Mouse (Mus musculus): ENCODE results near the gene Gm20388. TPM values are rescaled to one million over a fixed set of nuclear protein-coding genes. Genes with fewer than 3 reads are reported as not detected.

Gene Gm20388
- polyA plus RNA-seq, 1 experiment = 10.6 TPM

DNA sequence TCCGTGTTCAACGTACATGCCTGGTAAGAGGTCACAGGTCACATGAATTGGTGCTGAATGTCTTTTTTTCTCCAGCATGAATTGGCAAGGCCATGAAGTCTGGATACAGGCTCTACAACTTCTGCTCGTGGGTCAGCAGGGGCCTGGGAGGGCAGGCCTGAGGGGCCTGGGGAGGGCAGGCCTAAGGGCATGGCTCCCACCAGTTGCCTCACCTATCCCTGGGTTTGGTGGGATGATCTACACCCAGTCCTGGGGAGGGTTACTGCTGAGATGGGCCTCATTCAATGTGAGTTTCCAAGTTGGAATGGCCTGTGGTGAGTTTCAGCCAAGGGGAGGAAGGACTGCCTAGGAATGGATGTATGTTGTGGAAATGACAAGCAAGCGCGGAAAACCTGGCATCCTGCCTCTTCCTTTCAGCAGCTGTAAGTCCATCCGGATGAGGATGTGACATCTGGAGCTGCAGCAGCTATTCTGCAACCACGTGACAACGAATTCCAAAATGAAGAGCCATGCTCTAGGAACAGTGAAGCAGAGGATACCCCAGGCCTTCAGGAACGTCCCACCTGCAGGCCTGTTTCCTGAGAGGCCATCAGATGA, 3492.2 kb downstream of the Gm20388 start:
- Histone ChIP-seq H3K4me3 (replicated peaks; ENCODE audit: control insufficient read depth, low read depth, low read length) (no peak overlapping the region), H3K27ac (ENCODE audit: control insufficient read depth, insufficient read depth, low read depth, low read length, poor library complexity) (no peak overlapping the region), H3K4me1 (ENCODE audit: control insufficient read depth, insufficient read depth, low read length) (no peaks in the 10 kb centered on the region; the same call in 1 of the 2 replicates)
- TF ChIP-seq CTCF (IDR thresholded peaks at IDR 0.05; ENCODE audit: control insufficient read depth, insufficient read depth, low read length) (no peak), POLR2A (IDR thresholded peaks at IDR 0.05; ENCODE audit: borderline replicate concordance, control insufficient read depth, low read depth, low read length) (no peak)
- 86% methylated on average over 9 of the region's 9 CpGs for WGBS

DNA sequence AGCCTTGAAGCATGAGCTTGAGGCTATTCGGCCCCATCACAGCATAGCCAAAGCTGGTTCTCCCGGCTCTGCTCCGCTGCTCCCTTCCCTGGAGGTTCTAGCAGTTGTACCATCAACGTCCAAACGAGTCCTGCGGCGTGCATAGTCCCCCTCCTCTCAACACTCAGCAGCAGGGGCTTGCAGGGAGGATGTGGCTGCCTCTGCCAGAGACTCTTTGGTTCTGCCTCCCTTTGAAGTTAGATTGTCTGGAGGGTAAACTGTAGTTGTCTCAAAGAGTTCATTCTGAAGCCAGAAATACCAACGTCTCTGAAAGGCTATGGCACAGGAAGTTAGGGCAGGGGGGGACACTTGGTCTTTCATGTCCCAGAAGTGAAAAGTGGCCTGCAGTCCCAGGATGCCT, 3493.9 kb downstream of the Gm20388 start:
- H3K27ac ChIP-seq (ENCODE audit: control insufficient read depth, insufficient read depth, low read depth, low read length, poor library complexity) = no peak overlapping the region
- peaks cover 3% of the 10 kb centered on the region; the same call in 1 of the 2 replicates for H3K4me1 ChIP-seq (ENCODE audit: control insufficient read depth, insufficient read depth, low read length)
- WGBS = 48% methylated on average over 8 of the region's 8 CpGs
- TF ChIP-seq POLR2A (IDR thresholded peaks at IDR 0.05; ENCODE audit: borderline replicate concordance, control insufficient read depth, low read depth, low read length) = no peak
- no peak for TF ChIP-seq CTCF (IDR thresholded peaks at IDR 0.05; ENCODE audit: control insufficient read depth, insufficient read depth, low read length)
- no peak overlapping the region for H3K4me3 ChIP-seq (replicated peaks; ENCODE audit: control insufficient read depth, low read depth, low read length)

DNA sequence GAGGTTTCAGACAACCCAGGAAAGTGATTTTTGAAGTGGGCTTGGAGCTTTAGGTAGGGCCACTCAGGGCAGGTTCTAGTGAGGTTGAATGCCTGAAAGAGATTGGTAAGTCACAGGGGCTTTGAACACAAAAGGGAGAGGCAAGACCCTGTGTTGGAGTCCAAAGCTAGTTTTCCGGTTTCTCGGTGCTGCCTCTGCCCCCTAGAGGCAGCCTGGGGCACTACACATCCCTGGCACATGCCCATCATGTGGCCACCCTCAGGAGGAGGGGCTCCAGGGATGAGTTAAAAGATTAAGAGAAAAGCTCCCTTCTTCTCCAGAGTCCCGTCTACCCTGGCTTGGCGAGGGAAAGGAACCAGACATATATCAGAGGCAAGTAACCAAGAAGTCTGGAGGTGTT, 3496.1 kb downstream of the Gm20388 start, which contains the start of gene Mc1r:
TSS of gene Mc1r (plus strand) at position 322 of the 400 bp plus-strand sequence.
- peak; percentile 88 for TF ChIP-seq CTCF (IDR thresholded peaks at IDR 0.05; ENCODE audit: control insufficient read depth, insufficient read depth, low read length)
- no peak for TF ChIP-seq POLR2A (IDR thresholded peaks at IDR 0.05; ENCODE audit: borderline replicate concordance, control insufficient read depth, low read depth, low read length)
- WGBS = 11% methylated on average over 4 of the region's 4 CpGs
- Histone ChIP-seq H3K4me1 (ENCODE audit: control insufficient read depth, insufficient read depth, low read length) (peaks cover 3% of the 10 kb centered on the region; the same call in 1 of the 2 replicates), H3K27ac (ENCODE audit: control insufficient read depth, insufficient read depth, low read depth, low read length, poor library complexity) (no peak within 1 kb of the TSS), H3K4me3 (replicated peaks; ENCODE audit: control insufficient read depth, low read depth, low read length) (no peak within 1 kb of the TSS)

DNA sequence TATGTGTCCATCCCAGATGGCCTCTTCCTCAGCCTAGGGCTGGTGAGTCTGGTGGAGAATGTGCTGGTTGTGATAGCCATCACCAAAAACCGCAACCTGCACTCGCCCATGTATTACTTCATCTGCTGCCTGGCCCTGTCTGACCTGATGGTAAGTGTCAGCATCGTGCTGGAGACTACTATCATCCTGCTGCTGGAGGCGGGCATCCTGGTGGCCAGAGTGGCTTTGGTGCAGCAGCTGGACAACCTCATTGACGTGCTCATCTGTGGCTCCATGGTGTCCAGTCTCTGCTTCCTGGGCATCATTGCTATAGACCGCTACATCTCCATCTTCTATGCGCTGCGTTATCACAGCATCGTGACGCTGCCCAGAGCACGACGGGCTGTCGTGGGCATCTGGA, 3497.0 kb downstream of the Gm20388 start:
- Histone ChIP-seq H3K4me1 (ENCODE audit: control insufficient read depth, insufficient read depth, low read length) (peaks cover 3% of the 10 kb centered on the region), H3K4me3 (replicated peaks; ENCODE audit: control insufficient read depth, low read depth, low read length) (no peak overlapping the region), H3K27ac (ENCODE audit: control insufficient read depth, insufficient read depth, low read depth, low read length, poor library complexity) (no peak overlapping the region)
- 78% methylated on average over 13 of the region's 13 CpGs for WGBS
- TF ChIP-seq POLR2A (IDR thresholded peaks at IDR 0.05; ENCODE audit: borderline replicate concordance, control insufficient read depth, low read depth, low read length) (no peak), CTCF (IDR thresholded peaks at IDR 0.05; ENCODE audit: control insufficient read depth, insufficient read depth, low read length) (no peak)

DNA sequence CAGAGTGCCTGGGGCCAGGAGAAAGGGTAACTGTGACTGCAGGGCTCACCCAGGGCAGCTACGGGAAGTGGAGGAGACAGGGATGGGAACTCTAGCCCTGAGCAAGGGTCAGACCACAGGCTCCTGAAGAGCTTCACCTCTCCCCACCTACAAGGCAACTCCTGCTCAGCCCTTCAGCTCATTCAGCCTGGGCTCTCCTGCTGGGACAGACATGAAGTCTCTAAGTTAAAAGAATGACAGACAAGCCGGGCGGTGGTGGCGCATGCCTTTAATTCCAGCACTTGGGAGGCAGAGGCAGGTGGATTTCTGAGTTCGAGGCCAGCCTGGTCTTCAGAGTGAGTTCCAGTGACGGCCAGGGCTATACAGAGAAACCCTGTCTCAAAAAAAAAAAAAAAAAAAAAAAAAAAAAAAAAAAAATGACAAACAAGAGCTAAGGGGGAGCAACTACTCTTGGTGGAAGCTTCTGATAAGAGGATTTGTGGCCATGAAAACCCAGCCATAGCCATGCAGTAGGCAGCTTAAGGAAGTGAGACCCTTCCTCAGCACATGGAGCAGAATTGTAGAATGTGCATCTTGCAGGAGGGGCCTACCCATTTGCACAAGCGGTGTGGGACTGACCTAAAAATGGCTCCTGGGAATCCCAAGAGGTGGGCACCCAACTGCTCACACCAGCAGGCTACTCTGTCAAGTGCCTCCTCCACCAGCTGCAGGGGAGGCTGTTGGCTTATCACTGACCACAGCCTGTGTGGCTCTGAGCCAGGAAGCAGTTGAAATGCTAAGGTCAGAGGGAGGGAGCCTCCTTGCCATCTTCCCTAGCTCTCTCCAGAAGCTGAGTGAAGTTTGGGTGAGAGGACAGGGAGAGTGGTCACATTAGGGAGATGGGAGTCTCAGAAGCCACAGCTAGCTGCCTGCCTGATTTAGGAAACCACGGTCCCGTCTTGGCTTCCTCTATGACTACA, 3498.2 kb downstream of the Gm20388 start:
- peaks cover 3% of the 10 kb centered on the region for H3K4me1 ChIP-seq (ENCODE audit: control insufficient read depth, insufficient read depth, low read length)
- TF ChIP-seq CTCF (IDR thresholded peaks at IDR 0.05; ENCODE audit: control insufficient read depth, insufficient read depth, low read length) (no peak), POLR2A (IDR thresholded peaks at IDR 0.05; ENCODE audit: borderline replicate concordance, control insufficient read depth, low read depth, low read length) (no peak)
- WGBS = 27% methylated on average over 9 of the region's 9 CpGs
- no peak overlapping the region for H3K4me3 ChIP-seq (replicated peaks; ENCODE audit: control insufficient read depth, low read depth, low read length)
- no peak overlapping the region for H3K27ac ChIP-seq (ENCODE audit: control insufficient read depth, insufficient read depth, low read depth, low read length, poor library complexity)

DNA sequence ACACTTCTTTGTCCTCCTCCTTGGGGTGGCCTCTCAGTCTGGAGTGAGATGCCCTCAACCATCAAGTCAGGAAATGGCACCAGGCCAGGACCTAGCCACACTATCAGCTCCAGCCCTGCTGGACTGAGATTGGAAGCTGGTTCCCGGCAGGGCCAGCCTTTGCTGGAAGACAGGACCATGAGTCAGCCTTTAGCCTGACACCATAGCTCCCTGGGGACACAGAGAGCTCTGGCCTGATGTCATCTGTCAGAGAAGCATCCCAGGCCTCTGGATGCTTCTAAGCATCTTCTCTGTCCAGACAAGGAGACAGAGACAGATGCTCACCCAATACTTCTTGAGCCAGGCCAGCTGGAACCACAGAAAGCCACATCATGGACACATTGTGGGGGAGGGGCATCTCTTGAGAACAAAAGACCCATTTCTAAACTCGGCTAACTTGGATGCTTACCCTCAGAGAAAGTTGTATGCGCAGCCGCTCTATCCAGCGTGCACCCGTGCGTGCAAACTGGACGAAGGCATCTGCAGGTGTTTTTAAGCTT, 3499.5 kb downstream of the Gm20388 start:
- WGBS = 67% methylated on average over 8 of the region's 8 CpGs
- Histone ChIP-seq H3K4me3 (replicated peaks; ENCODE audit: control insufficient read depth, low read depth, low read length) (no peak overlapping the region), H3K4me1 (ENCODE audit: control insufficient read depth, insufficient read depth, low read length) (peaks cover 3% of the 10 kb centered on the region)

DNA sequence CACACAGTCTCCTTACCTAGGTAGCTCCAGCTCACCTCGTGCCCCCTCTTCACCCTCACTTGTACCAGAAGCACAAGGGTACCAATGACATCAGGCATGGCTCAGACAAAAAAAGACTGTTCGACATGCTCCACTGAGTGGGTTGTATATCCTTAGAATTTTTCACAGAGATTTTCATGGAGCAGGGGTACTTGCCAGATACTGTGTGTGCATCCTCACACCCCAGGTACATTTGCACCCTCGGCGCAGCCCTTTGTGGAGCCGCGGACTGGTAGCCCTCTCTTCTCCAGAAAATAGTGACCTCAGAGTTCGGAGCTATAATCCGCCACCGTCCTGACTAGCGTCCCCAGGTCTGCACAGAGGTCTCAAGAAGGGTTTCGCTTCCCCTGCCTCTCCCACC, 3500.1 kb downstream of the Gm20388 start:
- Histone ChIP-seq H3K27ac (ENCODE audit: control insufficient read depth, insufficient read depth, low read depth, low read length, poor library complexity) (no peak overlapping the region), H3K4me3 (replicated peaks; ENCODE audit: control insufficient read depth, low read depth, low read length) (no peak overlapping the region), H3K4me1 (ENCODE audit: control insufficient read depth, insufficient read depth, low read length) (peaks cover 3% of the 10 kb centered on the region)
- TF ChIP-seq POLR2A (IDR thresholded peaks at IDR 0.05; ENCODE audit: borderline replicate concordance, control insufficient read depth, low read depth, low read length) = no peak
- WGBS = 11% methylated on average over 11 of the region's 11 CpGs

More for the DNA sequence above, 3499.5 kb downstream of the Gm20388 start:
- H3K27ac ChIP-seq (ENCODE audit: control insufficient read depth, insufficient read depth, low read depth, low read length, poor library complexity) = no peak overlapping the region
- no peak for TF ChIP-seq CTCF (IDR thresholded peaks at IDR 0.05; ENCODE audit: control insufficient read depth, insufficient read depth, low read length)

DNA sequence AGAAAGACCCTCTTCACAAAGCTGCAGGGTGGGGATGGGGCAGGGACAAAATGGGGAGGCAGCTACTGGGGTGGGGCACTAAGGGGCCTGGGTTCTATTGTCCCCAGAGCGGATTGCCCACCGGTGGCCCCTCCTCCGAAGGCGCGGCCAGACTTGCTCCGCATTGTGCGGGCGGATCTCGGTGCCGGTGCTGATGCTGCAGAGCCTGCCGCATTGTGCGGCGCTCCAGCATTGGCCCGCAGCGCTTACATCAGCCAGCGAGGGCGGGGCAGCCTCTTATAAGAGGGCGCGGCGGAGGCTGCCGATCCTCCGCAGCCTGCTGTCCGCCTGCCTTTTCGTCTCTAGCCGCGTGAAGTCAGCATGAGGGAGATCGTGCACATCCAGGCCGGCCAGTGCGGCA, 3500.6 kb downstream of the Gm20388 start, which contains the start of gene Tubb3:
TSS of gene Tubb3 (plus strand) at position 179 of the 400 bp plus-strand sequence.
- Histone ChIP-seq H3K4me1 (ENCODE audit: control insufficient read depth, insufficient read depth, low read length) (peaks cover 3% of the 10 kb centered on the region), H3K4me3 (replicated peaks; ENCODE audit: control insufficient read depth, low read depth, low read length) (no peak within 1 kb of the TSS), H3K27ac (ENCODE audit: control insufficient read depth, insufficient read depth, low read depth, low read length, poor library complexity) (no peak within 1 kb of the TSS)
- WGBS = under 1% methylated on average over 29 of the region's 29 CpGs
- TF ChIP-seq POLR2A (IDR thresholded peaks at IDR 0.05; ENCODE audit: borderline replicate concordance, control insufficient read depth, low read depth, low read length) (peak; percentile 31; the same call in 1 of the 2 replicates), CTCF (IDR thresholded peaks at IDR 0.05; ENCODE audit: control insufficient read depth, insufficient read depth, low read length) (no peak)

Data from bone marrow, adult 2 months (tissue).